Mouse (Mus musculus) adrenal gland, adult 2 months (tissue): ENCODE measurements around the gene Ttll9. TPM values are rescaled to one million over a fixed set of nuclear protein-coding genes. Genes with fewer than 3 reads are reported as not detected.

Source experiments
- DNase-seq: peaks from one replicate; pipeline ENCODE4 v3.0.0; 2021
- polyA plus RNA-seq: library from polyadenylated mRNA; depleted of rRNA; stranded (reverse); fragments of >200 nt; gene quantifications from 2 replicates; pipeline ENCODE4 v1.2.3, GENCODE M21; 2012
- total RNA-seq, 2 experiments: library from RNA; stranded (reverse); gene quantifications; 2 replicates each; pipeline ENCODE4 v1.2.3; 2021

The Ttll9 gene
- total and polyA plus RNA-seq, 3 experiments = 0.33 to 0.90 (median 0.40) TPM

GRCm38 (mm10) chr2:153013724-153014515 lies 51.6 kb downstream of the Ttll9 start:
- DNase-seq = peak; percentile 70

- DNase-seq = peak; percentile 96
These were observed 52.7 kb downstream of the Ttll9 start, which contains the start of gene Pdrg1 for GRCm38 (mm10) chr2:153014758-153015593. Pdrg1 (minus strand) TSS chr2:153015427.

- no peak for DNase-seq
These were observed 53.5 kb downstream of the Ttll9 start for GRCm38 (mm10) chr2:153015804-153016203.

- DNase-seq = no peak
These were observed 54.5 kb downstream of the Ttll9 start for GRCm38 (mm10) chr2:153016786-153017185.

GRCm38 (mm10) chr2:153019355-153019754 lies 57.1 kb downstream of the Ttll9 start:
- DNase-seq = no peak

- no peak for DNase-seq
These were observed 58.9 kb downstream of the Ttll9 start for GRCm38 (mm10) chr2:153021163-153021562.

- DNase-seq = no peak
These were observed 60.6 kb downstream of the Ttll9 start for GRCm38 (mm10) chr2:153022855-153023254.

- DNase-seq = no peak
These were observed 63.8 kb downstream of the Ttll9 start for GRCm38 (mm10) chr2:153026052-153026451.

- no peak for DNase-seq
These were observed 65.2 kb downstream of the Ttll9 start for GRCm38 (mm10) chr2:153027501-153027900.

GRCm38 (mm10) chr2:153030422-153030821 lies 68.1 kb downstream of the Ttll9 start:
- no peak for DNase-seq

GRCm38 (mm10) chr2:153031126-153032082 lies 69.1 kb downstream of the Ttll9 start, which contains the start of gene Xkr7:
Xkr7 (plus strand) TSS chr2:153031852.
- no peak for DNase-seq

GRCm38 (mm10) chr2:153032083-153032842 lies 70.0 kb downstream of the Ttll9 start:
- DNase-seq = peak; percentile 77

GRCm38 (mm10) chr2:153032973-153033372 lies 70.7 kb downstream of the Ttll9 start:
- no peak for DNase-seq

GRCm38 (mm10) chr2:153033545-153034230 lies 71.4 kb downstream of the Ttll9 start:
- DNase-seq = no peak

- DNase-seq = no peak
These were observed 74.4 kb downstream of the Ttll9 start for GRCm38 (mm10) chr2:153036690-153037089.

GRCm38 (mm10) chr2:153043886-153044285 lies 81.6 kb downstream of the Ttll9 start:
- DNase-seq = no peak

- no peak for DNase-seq
These were observed 83.6 kb downstream of the Ttll9 start for GRCm38 (mm10) chr2:153045884-153046299.

GRCm38 (mm10) chr2:153047828-153048465 lies 85.7 kb downstream of the Ttll9 start:
- peak; percentile 46 for DNase-seq

- DNase-seq = no peak
These were observed 87.2 kb downstream of the Ttll9 start for GRCm38 (mm10) chr2:153049288-153049996.
